Mouse (Mus musculus): ENCODE measurements at regions not wholly inside any gene's neighbourhood (a gene's known extent, or its start where the extent isn't known, plus 50 kb on each side); places are given as distances from the start of the nearest gene placed in this dataset.

DNA sequence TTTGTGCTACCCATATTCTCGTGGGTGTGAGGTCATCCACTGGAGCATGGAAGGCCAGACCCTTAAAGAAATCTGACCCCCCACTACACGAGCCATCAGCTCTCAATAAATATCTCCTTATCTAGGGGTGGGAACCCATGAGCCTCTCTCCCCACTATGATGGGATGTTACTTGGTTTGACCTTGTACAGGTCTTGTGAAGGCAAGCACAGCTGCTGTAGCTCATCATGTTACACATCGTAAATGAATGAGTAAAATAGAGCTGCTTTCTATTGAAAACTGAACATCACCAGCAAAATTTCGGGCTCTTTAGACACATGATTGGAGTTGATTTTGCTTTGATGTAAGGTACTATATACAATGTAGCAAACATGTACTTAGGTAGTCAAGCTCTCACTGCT is 414.8 kb upstream of the Frg1 start:
- H3K4me3 ChIP-seq: no peak overlapping the region
- no peaks in the 10 kb centered on the region for H3K27me3 ChIP-seq (replicated peaks)
- no peak overlapping the region for H3K9ac ChIP-seq
- no peak overlapping the region for H3K4me2 ChIP-seq
- no peaks in the 10 kb centered on the region for H3K36me3 ChIP-seq
- no peak for ATAC-seq (ENCODE audit: insufficient number of reproducible peaks, low FRiP score)
- no peak overlapping the region for H3K27ac ChIP-seq (ENCODE audit: poor library complexity, severe bottlenecking)
- H3K9me3 ChIP-seq (replicated peaks): no peaks in the 10 kb centered on the region
- peaks cover 12% of the 10 kb centered on the region; the same call in 1 of the 2 replicates for H3K4me1 ChIP-seq (replicated peaks)
- 69% methylated on average over 4 of the region's 4 CpGs for whole genome bisulfite sequencing

GRCm38 (mm10) chr8:41830407-41830806 is 413.5 kb upstream of the Frg1 start:
- Histone ChIP-seq H3K9ac (no peak overlapping the region), H3K4me1 (replicated peaks) (peaks cover 12% of the 10 kb centered on the region; the same call in 1 of the 2 replicates), H3K36me3 (no peaks in the 10 kb centered on the region), H3K4me2 (no peak overlapping the region), H3K9me3 (replicated peaks) (no peaks in the 10 kb centered on the region), H3K4me3 (no peak overlapping the region), H3K27me3 (replicated peaks) (no peaks in the 10 kb centered on the region), H3K27ac (ENCODE audit: poor library complexity, severe bottlenecking) (no peak overlapping the region)
- no peak for ATAC-seq (ENCODE audit: insufficient number of reproducible peaks, low FRiP score)
- WGBS: 26% methylated on average over 6 of the region's 6 CpGs

DNA sequence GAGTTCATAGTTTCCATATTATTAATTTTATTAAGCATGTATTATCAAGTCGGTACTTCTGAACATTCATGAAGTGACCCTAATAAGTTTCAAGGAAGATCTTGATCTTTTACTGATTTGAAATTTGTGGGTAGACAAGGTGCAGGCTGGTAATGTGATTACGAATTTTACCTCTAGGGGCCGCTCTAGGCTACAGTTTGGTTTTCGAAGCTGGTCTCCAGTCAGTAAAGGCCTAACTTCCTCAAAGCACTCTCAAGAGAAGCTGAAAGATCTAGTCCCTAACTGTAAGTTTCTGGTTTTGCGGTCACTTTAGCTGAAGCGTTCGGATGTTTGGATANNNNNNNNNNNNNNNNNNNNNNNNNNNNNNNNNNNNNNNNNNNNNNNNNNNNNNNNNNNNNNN is 408.1 kb upstream of the Frg1 start:
- H3K36me3 ChIP-seq: no peaks in the 10 kb centered on the region
- WGBS: 18% methylated on average over 7 of the region's 7 CpGs
- no peak overlapping the region for H3K4me2 ChIP-seq
- ATAC-seq (ENCODE audit: insufficient number of reproducible peaks, low FRiP score): no peak
- no peak overlapping the region for H3K4me3 ChIP-seq
- H3K27ac ChIP-seq (ENCODE audit: poor library complexity, severe bottlenecking): no peak overlapping the region
- no peaks in the 10 kb centered on the region for H3K9me3 ChIP-seq (replicated peaks)
- peaks cover 4% of the 10 kb centered on the region; the same call in 1 of the 2 replicates for H3K4me1 ChIP-seq (replicated peaks)
- H3K9ac ChIP-seq: no peak overlapping the region
- H3K27me3 ChIP-seq (replicated peaks): no peaks in the 10 kb centered on the region

GRCm38 (mm10) chr8:41823041-41823440 is 406.2 kb upstream of the Frg1 start:
- Histone ChIP-seq H3K4me3 (no peak overlapping the region), H3K4me1 (replicated peaks) (peaks cover 4% of the 10 kb centered on the region; the same call in 1 of the 2 replicates), H3K9ac (no peak overlapping the region), H3K27ac (ENCODE audit: poor library complexity, severe bottlenecking) (no peak overlapping the region), H3K36me3 (no peaks in the 10 kb centered on the region), H3K4me2 (no peak overlapping the region), H3K9me3 (replicated peaks) (no peaks in the 10 kb centered on the region), H3K27me3 (replicated peaks) (no peaks in the 10 kb centered on the region)
- ATAC-seq (ENCODE audit: insufficient number of reproducible peaks, low FRiP score): no peak
- WGBS: 73% methylated on average over 8 of the region's 8 CpGs

DNA sequence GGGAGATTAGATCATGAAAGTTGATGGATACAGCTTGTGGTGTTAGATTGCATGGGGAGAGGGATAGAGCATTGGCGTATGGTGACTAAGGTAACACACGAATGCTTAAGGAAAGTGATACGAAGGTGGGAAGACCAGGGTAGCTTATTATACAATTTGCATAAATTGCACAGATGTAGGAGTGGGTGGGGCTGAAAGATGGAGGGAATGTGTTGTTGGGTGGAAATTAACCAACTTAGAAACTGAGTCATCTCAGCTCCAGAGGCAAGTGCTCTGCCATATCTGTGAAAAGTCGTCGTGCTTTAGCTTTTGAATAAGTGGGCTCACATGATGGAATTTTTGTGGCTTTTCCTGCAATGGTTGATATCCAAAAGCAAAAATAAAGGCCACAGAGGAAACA is 404.8 kb upstream of the Frg1 start:
- no peak for ATAC-seq (ENCODE audit: insufficient number of reproducible peaks, low FRiP score)
- Histone ChIP-seq H3K4me3 (no peak overlapping the region), H3K4me1 (replicated peaks) (no peaks in the 10 kb centered on the region), H3K9me3 (replicated peaks) (no peaks in the 10 kb centered on the region), H3K9ac (no peak overlapping the region), H3K36me3 (no peaks in the 10 kb centered on the region), H3K27me3 (replicated peaks) (no peaks in the 10 kb centered on the region), H3K27ac (ENCODE audit: poor library complexity, severe bottlenecking) (no peak overlapping the region), H3K4me2 (no peak overlapping the region)
- WGBS: 87% methylated on average over 5 of the region's 5 CpGs

DNA sequence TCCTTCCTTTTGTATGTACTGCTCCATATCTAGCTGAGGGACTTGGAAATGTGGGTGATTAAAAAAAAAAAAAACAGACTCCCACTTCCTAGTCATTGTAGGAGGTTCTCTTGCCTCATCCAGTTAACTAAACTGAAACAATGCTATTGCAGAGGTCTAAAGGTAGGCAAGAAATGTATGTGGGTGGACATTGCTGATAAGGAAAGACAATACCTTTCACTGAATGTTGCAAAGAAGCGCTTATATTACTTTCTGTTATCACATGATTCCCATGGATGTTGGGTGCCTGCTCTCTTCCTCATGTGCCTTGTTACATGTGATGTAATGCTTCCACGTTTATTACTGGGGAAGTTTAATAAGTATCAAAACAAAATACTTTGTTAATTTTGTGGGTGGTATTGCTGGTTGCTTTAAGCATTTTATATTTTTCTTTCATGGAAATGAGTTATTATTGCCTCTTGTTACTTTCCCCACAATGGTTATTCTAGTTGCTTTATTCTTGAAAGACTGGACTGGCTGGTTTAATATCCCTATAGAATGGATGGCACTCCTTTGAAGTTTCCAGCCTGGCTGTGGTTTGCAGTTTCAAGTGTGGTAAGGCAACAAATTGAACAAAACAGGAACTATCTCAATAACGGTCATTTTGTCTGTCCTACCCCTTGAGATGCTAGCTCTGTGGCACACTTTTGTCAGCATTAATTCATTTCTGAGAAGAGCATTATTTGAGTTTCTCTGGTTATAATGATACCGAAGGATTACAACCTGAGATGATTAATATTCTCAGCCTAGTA is 403.9 kb upstream of the Frg1 start:
- Histone ChIP-seq H3K4me2 (no peak overlapping the region), H3K36me3 (no peaks in the 10 kb centered on the region), H3K9ac (no peak overlapping the region), H3K4me3 (no peak overlapping the region), H3K4me1 (replicated peaks) (no peaks in the 10 kb centered on the region), H3K27me3 (replicated peaks) (no peaks in the 10 kb centered on the region), H3K9me3 (replicated peaks) (no peaks in the 10 kb centered on the region), H3K27ac (ENCODE audit: poor library complexity, severe bottlenecking) (no peak overlapping the region)
- ATAC-seq (ENCODE audit: insufficient number of reproducible peaks, low FRiP score): no peak
- 72% methylated on average over 4 of the region's 4 CpGs for WGBS

DNA sequence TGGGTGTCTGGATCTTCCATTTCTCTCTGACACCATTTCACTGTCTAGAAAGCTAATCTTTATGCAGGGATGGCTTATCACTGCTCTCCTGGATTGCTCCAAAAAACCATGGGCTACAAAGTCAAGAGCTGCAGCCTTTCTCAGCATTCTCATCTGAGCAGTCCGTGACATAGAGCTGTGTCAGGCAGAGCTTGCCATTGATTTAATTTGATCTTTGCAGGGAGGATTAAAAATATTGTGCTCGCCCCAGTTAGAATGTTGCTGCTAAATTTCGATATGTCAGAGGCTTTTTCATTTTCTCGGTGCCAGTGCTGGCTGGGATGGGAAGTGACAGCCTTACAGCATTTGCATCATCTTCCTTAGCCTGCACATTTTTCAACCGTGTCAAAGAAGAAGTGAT is 401.7 kb upstream of the Frg1 start:
- H3K27me3 ChIP-seq (replicated peaks): no peaks in the 10 kb centered on the region
- ATAC-seq (ENCODE audit: insufficient number of reproducible peaks, low FRiP score): no peak

GRCm38 (mm10) chr8:41818079-41818478 is 401.2 kb upstream of the Frg1 start:
- ATAC-seq (ENCODE audit: insufficient number of reproducible peaks, low FRiP score): no peak
- Histone ChIP-seq H3K27ac (ENCODE audit: poor library complexity, severe bottlenecking) (no peak overlapping the region), H3K4me1 (replicated peaks) (no peaks in the 10 kb centered on the region), H3K27me3 (replicated peaks) (no peaks in the 10 kb centered on the region), H3K9ac (no peak overlapping the region), H3K4me3 (no peak overlapping the region), H3K4me2 (no peak overlapping the region), H3K9me3 (replicated peaks) (no peaks in the 10 kb centered on the region), H3K36me3 (no peaks in the 10 kb centered on the region)
- 61% methylated on average over 1 of the region's 1 CpGs for WGBS

More for the DNA sequence above, 401.7 kb upstream of the Frg1 start:
- Histone ChIP-seq H3K4me2 (no peak overlapping the region), H3K36me3 (no peaks in the 10 kb centered on the region), H3K4me1 (replicated peaks) (no peaks in the 10 kb centered on the region), H3K9me3 (replicated peaks) (no peaks in the 10 kb centered on the region), H3K9ac (no peak overlapping the region), H3K27ac (ENCODE audit: poor library complexity, severe bottlenecking) (no peak overlapping the region), H3K4me3 (no peak overlapping the region)
- 69% methylated on average over 5 of the region's 5 CpGs for WGBS

DNA sequence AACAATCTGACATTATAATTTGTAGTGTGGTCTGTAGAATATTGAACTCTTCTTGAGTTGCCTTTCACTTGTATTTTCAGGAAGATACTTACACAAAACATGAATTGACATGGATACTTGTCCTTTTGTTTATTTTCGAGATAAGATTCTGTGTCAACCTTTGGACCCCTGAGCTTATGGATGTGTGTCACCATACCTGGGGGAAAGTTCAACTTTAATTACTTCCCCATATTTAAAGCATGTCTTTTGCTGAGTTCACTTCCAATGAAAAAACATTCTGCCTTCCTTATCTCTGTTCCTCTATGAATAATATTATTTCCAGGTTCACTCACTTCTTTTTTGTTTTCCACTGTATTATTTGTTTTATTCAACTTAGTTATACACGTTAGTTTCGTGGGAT is 398.4 kb upstream of the Frg1 start:
- Histone ChIP-seq H3K4me1 (replicated peaks) (no peaks in the 10 kb centered on the region), H3K36me3 (no peaks in the 10 kb centered on the region), H3K4me3 (no peak overlapping the region), H3K9ac (no peak overlapping the region), H3K27me3 (replicated peaks) (no peaks in the 10 kb centered on the region), H3K4me2 (no peak overlapping the region), H3K9me3 (replicated peaks) (no peaks in the 10 kb centered on the region), H3K27ac (ENCODE audit: poor library complexity, severe bottlenecking) (no peak overlapping the region)
- ATAC-seq (ENCODE audit: insufficient number of reproducible peaks, low FRiP score): no peak
- WGBS: 80% methylated on average over 3 of the region's 3 CpGs

DNA sequence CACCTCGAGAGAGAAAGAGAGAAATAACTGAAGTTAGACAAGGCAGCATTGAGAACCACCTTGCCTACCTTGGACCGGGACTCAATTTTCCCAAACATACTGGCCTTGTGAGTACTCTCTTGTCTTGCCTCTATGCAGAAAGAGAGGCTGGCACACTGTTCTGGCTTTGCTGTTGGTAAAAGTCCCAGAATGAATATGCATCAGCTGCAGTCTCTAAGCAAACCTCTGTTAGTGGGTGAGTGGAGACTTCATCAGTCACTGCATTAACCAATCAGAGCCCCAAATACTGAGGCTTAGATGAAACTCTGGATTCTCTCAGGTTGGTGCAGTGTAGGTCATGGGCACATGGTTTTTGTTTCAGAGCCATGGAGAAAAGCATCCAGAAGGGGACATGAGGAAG is 378.8 kb upstream of the Frg1 start:
- no peak for ATAC-seq (ENCODE audit: insufficient number of reproducible peaks, low FRiP score)
- Histone ChIP-seq H3K4me3 (no peak overlapping the region), H3K36me3 (no peaks in the 10 kb centered on the region), H3K27me3 (replicated peaks) (no peaks in the 10 kb centered on the region), H3K4me1 (replicated peaks) (no peaks in the 10 kb centered on the region), H3K27ac (ENCODE audit: poor library complexity, severe bottlenecking) (no peak overlapping the region), H3K9me3 (replicated peaks) (no peaks in the 10 kb centered on the region), H3K4me2 (no peak overlapping the region), H3K9ac (no peak overlapping the region)
- 69% methylated on average over 2 of the region's 2 CpGs for WGBS

DNA sequence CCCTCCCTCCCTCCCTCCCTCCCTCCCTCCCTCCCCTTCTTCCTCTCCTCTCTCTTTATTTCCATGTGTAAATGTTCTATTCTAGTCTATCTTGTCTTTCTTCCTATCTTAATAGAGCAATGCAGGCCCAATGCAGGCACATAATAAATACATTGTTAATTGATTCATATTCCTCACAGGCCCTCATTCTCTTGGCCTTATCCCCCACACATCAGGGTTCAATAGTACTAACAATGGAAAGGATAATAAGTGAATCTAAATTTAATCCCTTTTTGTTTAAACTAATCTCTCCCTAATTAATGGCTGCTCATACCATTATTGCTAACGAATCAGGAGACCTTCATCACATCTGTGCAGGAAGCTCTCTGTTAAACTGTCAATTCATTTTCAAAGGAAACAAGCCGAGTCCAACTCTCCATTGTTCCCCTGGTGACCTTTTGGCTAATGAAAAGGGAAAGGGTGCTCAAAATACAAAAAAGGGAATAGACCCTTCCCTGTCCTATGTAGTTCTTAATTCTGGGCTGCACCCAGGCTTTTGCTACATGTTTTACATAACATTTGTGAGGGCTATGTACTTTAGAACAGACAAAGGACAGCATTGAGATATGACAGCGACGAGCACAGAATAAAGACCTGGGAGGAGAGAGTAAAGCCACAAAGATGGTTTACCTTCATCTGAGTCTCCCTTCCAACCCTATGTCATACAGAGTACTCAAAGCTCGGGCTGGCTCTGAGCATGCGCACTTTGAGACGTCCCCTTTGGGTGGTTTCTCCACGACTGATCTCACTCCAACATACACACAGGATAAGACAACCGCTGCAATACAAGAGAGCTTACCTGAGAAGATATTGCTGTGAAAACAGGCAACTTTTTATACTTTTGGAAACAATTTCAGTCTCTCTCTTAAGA is 370.3 kb upstream of the Frg1 start:
- ATAC-seq (ENCODE audit: insufficient number of reproducible peaks, low FRiP score): no peak
- WGBS: 78% methylated on average over 9 of the region's 9 CpGs
- Histone ChIP-seq H3K9me3 (replicated peaks) (no peaks in the 10 kb centered on the region), H3K9ac (no peak overlapping the region), H3K27me3 (replicated peaks) (no peaks in the 10 kb centered on the region), H3K4me1 (replicated peaks) (no peaks in the 10 kb centered on the region), H3K4me3 (no peak overlapping the region), H3K27ac (ENCODE audit: poor library complexity, severe bottlenecking) (no peak overlapping the region), H3K4me2 (no peak overlapping the region), H3K36me3 (no peaks in the 10 kb centered on the region)
